Mouse (Mus musculus) ZHBTc4 (cell line): Measurements from ENCODE around the gene Olfr109.

Experiments
- DNase-seq: peaks from one replicate; pipeline ENCODE4 v3.0.0-alpha.2; 2011; ENCODE audit warnings: low read depth, low spot score

Gene Olfr109

GRCm38 (mm10) chr17:37458616-37459015 is at the start of gene Olfr109:
Olfr109 (plus strand) TSS chr17:37458916.
- no peak for DNase-seq

DNA sequence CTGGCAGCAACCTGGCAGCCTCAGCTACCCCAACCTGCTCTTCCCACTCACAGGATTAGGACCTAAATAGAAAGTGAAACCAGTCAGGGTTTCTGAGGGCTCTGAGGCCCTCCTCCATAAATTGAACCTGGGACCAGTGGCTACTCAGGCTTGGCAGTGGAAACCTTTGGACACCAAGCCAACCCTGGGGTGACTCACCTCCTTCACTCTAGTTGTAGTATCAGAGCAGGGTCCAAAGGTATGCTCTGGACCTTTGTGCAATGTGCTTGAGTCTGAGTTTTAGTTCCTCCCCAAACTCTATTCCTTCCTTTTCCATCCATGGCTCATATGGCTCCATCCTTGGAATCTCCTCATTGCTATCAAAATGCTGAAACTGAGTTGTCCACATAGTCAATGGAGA is 45.3 kb upstream of the Olfr109 start:
- no peak for DNase-seq

DNA sequence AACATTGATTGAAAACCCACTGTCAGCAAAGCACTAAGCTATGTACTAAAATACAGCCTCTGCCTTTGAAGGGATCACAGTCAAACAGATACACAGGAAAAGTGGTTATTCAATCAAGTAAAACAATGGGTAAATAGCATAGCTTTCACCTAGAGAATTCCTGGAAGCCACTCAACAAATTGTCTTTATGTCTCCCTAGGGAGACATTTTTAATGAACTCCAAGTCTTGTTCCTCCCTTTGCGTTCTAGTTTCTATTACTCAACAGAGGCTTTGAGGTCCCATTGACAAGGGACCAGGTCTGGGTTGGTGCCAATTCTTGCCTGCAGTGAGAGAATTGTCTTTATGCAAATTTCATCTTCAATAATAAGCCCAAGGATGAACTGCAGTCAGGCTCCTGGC is 13.5 kb upstream of the Olfr109 start, which contains the start of gene Olfr108:
Gene Olfr108 (plus strand): TSS at position 301 of the 400 bp plus-strand sequence.
- no peak for DNase-seq

GRCm38 (mm10) chr17:37483452-37483851 is 24.7 kb downstream of the Olfr109 start, which contains the start of gene H2-M2:
H2-M2 (minus strand) TSS chr17:37483552.
- DNase-seq, result peak; percentile 23

GRCm38 (mm10) chr17:37491930-37492518 is 33.3 kb downstream of the Olfr109 start, which contains the start of gene Olfr110:
Olfr110 (plus strand) TSS chr17:37492468.
- DNase-seq, result no peak

GRCm38 (mm10) chr17:37507730-37508129 is 49.0 kb downstream of the Olfr109 start, which contains the start of gene Olfr111:
Olfr111 (plus strand) TSS chr17:37508030.
- no peak for DNase-seq
